Mouse (Mus musculus) NIH3T3 (cell line): ENCODE results near the gene Rusc1.

ENCODE experiments used
- DNase-seq: peaks from one replicate; pipeline ENCODE4 v3.0.0-alpha.2; 2012; ENCODE audit warnings: low read depth

Rusc1 gene

DNA sequence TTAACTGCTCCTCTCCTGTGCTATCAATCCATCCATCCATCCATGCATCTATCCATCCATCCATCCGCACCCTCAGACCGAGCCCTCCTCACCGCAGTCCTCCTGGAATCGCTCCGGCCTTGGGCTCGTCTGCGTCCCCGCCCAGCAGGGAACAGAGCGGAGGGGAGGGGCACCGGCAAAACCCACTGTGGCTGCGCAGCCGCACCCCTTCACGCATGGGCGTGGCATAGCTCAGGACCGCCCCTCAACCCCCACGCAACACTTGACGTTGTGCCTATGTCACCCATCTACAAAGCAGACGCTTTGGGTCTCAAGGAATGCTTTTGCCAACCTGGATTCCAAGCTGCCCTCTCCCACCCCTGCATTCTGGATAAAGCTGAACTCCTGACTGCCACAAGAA lies at the start of gene Rusc1:
Gene Rusc1 (minus strand): TSS at position 137 of the 400 bp plus-strand sequence.
- DNase-seq = peak; percentile 56

DNA sequence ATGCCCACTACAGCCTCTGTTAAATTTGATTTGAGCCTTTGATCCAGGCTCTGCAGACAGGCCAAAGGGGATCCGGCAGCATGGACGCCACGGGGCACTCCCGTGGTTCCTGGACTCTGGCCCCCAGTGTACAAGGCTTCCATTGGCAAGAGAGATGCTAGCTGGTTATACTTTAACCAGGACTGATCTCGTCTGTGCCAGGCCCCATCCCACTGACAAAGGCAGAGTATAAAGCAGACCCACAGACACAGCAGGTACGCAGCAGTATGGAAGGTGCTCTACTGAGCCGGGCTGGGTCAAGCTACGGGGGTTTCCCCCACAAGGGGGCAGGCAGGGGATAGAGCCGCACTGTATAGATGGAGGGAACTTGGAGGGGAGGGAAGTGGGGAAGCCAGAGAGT lies 43.3 kb upstream of the Rusc1 start:
- DNase-seq = peak; percentile 30

DNA sequence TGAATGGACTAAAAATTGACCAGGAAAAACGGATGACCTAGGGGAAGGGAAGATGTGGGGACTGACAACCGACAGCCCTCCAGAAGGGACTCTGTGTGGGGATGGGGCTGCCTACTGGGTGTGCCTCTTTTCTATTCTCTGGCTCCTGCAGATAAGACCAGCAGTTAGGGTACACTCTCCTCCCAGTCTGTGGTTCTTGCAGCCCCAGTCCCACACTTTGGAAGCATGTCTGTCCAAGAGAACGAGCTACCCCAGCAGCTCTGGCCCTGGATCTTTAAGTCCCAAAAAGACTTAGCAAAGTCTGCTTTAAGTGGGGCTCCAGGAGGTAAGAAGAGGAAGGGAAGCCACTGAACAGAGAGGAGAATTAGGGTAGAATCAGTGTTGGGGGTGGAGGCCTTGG lies 42.8 kb upstream of the Rusc1 start, which contains the start of gene Pklr:
Gene Pklr (plus strand): TSS at position 185 of the 400 bp plus-strand sequence.
- DNase-seq = no peak

DNA sequence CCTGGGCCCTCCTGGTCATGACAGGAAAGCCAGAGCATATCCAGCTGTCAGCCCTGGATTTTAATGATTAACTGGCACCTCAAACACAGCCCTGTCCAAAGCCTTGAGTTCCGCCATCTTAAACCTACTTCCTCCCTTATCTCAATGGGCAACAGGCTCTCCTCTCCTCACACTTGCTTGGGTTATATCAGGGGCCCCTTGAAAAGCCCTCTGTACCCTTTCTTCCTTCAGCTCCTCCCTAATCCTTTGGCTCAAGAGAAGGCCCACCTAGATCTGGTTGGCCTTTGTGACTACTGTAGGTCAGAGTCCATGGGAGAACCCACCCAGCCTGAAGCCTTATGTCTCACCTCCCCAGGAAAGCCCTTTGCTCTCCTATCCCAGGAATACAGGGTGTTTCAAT lies 40.6 kb upstream of the Rusc1 start:
- no peak for DNase-seq

DNA sequence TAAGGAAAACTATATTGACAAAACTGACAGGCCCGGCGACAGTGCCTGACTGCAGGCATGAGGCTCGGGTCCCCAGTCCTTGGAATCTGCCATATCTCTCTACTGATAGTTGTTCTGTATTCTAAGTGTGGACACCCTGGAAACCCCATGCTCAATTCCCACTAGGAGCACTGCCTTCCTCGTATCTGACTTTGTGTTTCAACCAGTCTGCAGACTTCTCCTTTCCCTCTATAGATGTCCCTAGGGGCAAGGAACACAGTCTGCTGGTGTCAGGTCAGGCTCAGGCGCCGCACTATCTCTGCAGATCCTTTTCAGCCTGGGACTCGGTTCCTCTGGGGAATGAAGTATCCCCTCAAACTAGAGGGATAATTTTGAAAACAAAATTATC lies 39.9 kb upstream of the Rusc1 start:
- no peak for DNase-seq

DNA sequence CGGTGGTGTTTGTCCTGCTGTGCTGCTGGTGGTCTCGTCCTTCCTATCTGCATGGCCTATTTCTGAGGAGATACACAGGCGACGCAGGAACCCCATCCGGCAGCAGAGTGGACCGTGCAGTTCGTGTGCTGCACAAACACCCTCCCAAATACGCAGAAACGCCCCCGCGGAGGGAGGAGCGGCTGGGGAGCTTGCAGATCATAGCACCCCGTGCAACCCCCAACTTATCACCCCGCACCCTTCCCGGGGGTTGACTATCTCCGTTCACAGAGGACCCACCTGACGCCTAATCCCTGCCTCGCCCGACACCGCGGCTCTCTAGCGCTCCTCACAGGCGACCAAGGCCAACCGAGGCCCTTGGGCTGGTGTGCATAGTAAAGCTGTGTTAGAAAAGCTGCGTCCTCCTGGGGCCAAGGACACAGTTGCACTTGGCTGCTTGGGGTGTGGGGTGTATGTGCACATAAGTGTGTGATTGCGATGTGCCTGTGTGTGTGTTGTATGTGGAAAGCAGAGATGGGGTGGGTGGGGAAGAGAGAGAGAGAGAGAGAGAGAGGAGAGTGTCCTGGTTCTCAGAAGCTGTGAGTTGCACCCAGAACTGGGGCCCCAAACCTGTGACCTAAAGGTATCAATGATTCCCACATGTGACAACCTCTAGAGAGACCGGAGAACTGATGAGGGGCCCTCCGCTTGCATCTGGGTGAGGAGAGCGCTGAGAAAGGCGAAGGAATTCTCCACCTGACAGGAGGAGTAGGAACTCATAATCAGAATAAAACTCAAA lies 39.4 kb upstream of the Rusc1 start:
- DNase-seq = no peak

DNA sequence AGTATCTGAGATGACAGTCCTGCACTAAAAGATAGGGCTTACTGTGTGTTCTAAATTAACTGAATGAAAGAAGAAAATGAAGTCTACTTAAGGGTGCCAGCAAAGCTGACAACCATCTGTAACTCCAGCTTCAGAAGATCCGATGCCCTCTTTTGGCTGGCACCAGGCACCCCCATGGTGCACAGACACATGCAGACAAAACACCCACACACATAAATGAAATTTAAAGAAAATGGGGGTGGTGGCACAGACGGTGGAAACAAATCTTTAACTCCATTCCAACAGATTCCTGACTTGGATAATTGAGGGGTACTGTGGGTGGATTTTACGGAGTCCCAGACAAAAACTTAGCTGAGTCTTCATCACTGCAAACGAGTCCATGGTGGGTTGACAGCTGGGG lies 38.7 kb upstream of the Rusc1 start:
- no peak for DNase-seq

DNA sequence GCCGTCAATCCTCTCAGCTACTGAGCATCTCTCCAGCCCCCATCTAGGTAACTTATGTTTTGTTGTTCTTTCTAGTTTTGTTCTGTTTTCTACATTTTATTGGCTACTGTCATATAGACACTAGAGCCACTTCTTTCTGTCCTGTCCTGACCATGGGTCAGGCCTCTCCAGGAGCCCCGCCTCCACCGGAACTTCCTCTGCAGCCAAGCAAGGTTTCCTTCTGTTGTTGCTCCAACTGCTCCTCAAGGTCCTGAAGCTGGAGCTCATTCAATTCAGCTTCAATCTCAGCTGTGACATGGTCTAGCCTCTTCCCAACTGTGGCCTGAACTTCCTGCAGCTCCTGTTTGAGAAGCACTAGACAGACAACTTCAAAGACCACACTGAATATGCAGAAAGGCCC lies 36.8 kb upstream of the Rusc1 start:
- DNase-seq = no peak

DNA sequence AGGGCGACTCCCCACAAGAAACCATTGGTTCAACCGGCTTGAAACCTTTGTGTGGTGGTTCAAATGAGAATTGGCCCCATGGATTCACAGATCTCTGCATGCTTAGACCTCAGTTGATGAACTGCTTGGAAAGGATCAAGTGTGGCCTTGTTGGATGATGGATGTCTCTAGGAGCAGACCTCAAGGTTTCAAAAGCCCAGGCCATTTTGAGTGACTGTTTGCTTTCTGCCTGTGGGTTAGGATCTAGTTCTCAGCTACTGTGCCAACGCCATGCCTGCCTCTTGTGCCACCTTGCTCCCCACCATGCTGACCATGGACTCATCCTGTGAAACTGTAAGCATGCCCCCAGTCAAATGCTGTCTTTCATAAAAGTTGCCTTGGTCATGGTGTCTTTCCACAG lies 32.9 kb upstream of the Rusc1 start:
- DNase-seq = no peak

DNA sequence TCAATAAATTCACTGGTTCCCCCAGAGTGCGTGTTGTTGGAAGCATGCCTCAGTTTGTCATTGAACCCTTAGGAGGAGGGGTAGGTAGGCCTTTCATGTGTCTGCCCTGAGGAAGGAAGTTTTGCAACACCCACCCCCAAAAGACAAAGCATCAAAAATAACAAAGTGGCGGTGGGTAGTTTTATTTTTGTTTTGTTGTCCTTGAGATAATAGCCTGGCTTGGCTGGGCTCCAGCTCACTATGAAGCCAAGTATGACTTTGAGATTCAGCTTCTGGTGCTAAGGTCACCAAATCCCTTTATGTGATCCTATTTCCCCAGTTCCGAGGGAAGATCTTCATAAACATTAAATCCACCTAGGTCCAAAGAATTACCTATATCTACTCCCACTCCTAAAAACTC lies 31.1 kb upstream of the Rusc1 start:
- no peak for DNase-seq

DNA sequence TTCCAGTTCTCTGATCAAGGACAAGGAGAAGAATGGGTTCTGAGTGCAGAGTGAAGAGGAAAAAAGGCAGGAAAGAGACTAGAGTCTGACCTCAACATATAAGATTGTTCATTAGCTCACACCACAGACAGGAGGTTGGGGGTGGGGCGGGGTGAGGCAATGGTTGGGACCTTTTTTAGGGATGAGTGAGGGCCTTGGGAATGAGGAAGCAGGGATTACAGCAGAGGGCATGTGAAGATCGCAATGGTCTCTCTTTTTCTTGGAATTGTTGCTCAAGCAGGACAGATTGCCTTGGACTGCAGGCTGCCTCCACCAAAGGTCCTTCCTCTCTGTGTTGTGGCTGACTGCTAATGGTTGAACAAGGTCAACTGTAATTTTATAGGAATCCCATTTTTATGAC lies 30.2 kb upstream of the Rusc1 start:
- no peak for DNase-seq

DNA sequence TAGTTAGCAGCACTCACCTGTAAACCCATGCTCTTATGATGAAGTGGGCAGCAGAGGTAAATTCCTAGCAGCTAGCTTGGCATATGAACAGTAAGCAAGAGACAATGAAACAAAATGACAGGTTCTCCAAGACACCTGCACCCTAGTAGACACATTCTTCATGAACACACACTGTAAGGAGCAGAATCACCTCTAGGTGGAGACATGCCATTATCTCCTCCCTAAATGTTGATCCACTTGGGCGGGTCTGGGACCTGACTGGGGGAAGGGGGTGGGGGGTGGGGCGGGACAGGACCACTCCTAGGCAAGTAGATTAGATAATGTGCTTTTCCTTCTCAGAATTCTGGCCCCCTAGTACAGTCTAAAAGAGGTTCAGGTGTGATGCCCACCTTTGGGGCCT lies 22.4 kb upstream of the Rusc1 start:
- DNase-seq = peak; percentile 70

DNA sequence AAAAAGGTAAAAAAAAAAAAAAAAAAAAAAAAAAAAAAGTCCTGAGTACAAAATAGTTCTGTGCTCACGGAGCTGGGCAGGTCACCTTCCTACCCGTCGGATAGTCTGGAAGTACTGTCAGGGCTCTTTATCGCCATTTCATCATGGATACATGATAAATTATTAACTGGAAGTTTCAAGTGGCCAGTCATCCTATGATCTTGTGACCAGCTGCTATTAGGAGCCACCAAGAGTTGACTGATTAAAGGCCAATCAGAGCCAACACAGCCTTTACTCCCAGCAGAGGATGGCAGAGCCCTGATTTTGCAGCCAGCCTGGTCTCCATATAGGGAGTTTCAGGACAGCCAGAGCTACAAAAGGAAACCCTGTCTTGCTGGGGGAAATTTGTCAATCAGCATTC lies 19.9 kb upstream of the Rusc1 start:
- DNase-seq = no peak

DNA sequence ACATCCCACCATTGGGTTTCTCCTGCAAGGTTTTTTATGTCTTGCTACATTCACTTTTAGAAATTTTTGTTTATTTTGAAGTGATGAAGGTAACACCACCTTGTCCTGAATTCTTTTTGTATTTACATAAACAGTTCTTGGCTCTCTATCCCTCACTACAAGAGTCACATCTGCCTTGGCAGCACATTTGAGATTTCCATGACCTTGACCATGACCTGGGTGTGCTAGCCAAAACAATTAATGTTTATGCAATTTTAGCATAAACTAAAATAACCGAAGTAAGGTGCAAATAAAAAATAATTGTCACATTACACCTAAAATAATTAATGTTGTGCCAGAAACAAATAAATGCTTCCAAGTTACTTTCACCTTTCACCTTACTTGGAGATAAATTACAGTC lies 15.0 kb upstream of the Rusc1 start:
- DNase-seq = no peak

DNA sequence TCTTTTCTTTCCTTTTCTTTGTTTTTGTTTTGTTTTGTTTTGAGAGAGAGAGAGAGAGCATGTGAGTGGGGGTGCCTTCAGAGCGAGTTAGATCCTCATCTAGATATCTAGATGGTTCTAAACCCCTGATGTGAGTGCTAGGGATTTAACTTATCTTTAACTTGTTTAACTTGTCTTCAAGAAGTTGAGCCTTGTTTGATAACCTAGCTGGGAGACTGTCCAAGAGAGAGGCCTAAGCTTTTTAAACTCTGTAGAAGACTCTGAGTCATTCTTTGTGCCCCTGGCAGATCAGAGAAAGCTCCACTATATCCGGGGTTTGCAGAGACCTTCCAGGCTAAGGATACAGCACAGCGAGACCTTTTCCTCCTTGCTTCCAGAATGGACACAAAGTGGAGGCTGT lies 14.4 kb upstream of the Rusc1 start:
- peak; percentile 61 for DNase-seq

DNA sequence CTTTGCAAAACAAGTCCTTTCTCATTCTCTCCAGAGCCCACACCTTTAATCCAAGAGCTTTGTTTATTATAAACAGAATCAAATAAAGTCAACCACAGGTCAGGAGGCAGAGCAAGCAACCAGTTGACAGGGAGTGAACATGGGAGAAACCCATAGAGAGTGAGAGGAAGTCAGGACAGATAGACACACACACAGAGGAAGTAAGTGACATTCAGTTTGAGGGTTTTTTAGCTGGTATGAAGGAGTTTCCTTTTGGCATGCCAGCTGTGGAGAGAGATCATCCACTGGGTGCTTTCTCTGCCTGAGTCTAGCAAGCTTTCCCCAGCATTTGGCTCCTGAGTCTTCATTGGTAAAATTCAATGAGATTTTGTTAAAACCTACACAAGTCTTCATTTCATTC lies 13.8 kb upstream of the Rusc1 start:
- DNase-seq = no peak

DNA sequence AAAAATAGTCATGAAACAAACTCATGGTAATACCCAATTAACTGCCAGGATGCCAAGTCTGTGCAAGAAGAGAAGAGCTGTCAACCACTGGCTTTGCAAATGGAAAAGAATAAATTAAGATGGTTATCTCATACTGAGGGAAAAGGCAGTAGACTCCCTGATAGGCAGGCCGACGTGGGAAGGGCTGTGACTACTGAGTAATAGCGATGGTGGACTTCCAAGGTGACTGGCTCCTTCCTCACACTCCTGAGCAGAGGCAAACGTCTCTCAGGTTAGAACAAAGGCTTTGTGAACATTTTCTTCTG lies 10.1 kb upstream of the Rusc1 start:
- no peak for DNase-seq

DNA sequence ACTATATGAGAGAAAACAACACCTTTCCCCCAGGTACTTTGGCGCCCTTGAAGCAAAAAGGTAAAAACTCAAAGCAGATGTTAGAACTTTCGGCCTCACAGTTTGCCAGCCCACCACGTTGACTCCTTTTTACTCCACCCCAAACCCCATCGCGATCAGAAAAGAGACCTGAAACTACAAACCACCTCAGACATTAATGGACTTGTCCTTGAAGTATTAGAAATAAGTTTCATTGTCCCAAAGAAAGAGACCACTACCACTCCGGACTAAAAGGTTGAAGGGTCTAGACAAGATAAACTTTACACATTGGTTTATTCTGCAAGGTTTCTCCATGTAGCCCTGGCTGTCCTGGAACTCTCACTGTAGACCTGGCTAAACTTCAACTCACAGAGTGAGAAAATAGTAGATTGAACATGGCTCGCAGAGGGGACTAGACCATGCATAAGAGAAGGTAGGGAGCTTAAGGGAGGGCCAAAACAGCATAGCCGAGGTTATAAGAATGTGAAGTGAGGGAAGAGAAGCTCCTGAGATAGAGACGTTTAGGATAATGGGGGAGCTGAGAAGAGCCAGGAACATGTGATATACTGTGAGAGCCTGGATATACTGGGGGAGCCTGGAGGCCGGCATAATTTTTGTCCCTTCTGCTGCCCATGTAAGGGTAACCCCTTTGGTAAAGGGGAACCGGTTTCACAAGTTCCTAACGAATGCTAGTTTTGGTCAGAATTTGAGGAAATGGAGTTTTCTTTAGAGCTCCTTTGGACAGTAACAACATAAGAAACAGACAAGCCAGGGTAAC lies 9.6 kb upstream of the Rusc1 start:
- DNase-seq = no peak

DNA sequence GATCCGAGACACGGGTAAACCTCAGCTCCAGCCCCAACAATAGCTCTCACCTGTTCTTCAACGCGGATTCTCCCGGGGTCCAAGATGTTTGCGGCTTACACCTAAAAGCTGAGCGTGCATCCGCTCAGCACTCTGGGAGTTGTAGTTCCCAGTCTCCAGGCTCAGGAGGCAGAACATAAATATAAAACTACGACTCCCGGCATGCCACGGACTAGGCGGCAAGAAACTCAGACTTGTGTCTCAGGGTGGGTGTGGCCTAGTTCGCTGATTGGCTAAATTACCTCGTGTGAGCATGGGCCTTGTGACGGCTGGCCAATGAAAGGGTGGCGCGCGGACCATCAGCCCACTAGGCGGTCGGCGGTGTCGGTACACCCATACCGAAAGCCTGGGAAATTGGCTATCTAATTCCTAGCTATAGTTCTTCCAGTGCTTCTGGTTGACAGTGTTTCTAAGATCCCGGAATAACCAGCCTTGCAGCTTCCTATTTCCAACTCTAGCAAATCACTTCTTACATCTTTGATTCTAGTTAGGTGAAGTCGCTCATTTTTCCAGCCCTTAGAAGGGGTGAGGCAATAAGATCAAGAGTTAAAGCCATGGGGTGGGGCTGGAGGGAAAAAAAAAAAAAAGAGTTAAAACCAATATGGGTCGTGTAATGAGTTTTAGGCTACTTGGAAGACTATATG lies 8.8 kb upstream of the Rusc1 start, which contains the start of gene Fdps:
Gene Fdps (minus strand): TSS at position 148 of the 683 bp plus-strand sequence.
- peak; percentile 99 for DNase-seq

DNA sequence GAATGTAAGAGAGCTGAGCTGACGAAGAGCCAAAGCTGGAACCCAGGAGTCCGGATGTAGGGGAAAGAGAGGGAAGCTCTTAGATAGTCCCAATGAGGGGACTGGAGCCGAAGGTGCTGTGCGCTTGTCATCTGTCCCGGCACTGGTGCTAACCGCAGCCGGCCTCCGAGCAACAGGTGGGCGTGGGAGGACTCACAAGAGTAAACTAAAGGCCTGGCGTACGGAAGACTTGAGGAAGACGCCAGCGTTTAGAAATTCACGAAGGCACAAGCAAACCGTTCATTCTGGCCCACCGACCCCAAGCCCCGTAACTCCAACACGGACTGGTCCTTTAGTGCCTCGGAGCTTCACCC lies 8.3 kb upstream of the Rusc1 start:
- DNase-seq = no peak

DNA sequence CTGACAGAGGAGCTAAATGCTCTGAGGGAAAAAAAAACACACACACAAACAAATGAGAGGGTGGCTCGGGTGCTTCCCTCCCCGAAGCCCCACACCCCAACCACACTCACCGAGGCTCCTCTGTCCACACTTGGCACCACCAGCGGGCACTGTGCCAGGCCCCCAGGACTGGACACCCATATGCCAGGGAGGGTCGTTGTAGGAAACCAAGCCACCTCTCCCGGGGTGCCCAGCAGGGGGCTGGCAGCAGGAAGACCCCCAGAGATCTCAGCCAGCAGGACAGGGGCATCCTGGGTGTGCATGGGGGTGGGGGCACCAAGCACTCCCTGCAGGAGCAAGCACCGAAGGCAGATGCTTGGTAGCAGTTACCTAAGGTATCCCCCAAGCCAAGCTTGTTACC lies 7.7 kb upstream of the Rusc1 start, which contains the start of gene Gm43738:
Gene Gm43738 (minus strand): TSS at position 289 of the 400 bp plus-strand sequence.
- DNase-seq = peak; percentile 56

DNA sequence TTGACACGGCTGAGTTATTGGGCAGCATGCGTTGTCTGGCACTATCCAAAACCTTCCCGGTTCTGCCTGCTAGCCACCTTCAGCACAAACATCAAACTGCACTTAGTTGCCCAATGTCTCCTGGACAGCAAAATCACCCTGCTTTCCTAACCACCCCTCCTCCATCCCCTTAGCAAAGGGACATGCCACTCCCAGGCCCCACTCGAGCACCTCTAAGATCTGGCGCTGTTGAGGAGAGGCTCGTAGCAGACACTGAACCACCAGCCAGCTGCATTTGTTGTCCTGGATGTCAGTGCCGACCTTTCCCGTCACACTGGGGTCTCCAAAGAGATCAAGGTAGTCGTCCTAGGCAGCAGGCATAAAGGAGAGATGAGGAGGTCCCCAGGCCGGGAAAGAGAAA lies 910 bp upstream of the Rusc1 start:
- no peak for DNase-seq

DNA sequence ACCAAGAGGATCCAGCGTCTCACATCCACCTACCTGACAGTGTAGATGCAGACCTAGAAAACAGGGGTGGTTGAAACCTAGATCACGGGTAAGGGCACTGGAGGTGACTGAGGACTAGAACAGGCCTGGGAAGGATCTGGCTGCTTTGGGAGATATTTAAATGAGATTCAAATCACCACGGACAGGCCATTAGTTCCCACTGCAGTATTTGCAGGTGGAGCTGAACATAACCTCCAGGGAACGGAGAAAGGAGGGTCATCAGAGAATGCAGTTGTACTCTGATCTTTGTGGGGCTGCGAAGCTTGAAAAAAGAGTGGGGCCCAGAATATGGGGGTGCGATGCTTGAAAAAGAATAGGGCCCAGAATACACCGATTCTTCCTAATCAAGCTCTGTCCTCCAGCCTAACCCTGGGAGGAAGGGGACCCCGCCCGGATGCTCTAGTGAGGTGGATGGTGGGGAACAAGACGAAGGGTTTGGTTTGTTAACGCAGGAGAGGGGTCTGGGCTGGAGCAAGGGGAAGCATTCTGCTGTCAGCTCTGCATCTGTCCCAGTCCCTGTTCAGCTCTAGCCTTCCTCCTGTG lies 511 bp downstream of the Rusc1 start:
- DNase-seq = no peak
